Mouse (Mus musculus): ENCODE measurements around the gene Teddm1a. TPM values are rescaled to one million over a fixed set of nuclear protein-coding genes. Genes with fewer than 3 reads are reported as not detected.

The Teddm1a gene
- polyA plus RNA-seq (2014; fragmentation: Illumina TruSeq; extraction: RNeasy Lipid Tissue Mini Kit (QIAGEN cat#74804); ENCODE audit: low replicate concordance): not detected

GRCm38 (mm10) chr1:153891442-153891841, at the start of gene Teddm1a:
Gene Teddm1a, plus strand, starts transcription at chr1:153891742.

GRCm38 (mm10) chr1:153844042-153844441, 47.5 kb upstream of the Teddm1a start, which contains the start of gene Rgsl1:
Gene Rgsl1, minus strand, starts transcription at chr1:153844142.

GRCm38 (mm10) chr1:153874045-153874444, 17.5 kb upstream of the Teddm1a start, which contains the start of gene Teddm1b:
Gene Teddm1b, plus strand, starts transcription at chr1:153874345.

GRCm38 (mm10) chr1:153899731-153900380, 8.3 kb downstream of the Teddm1a start, which contains the start of the genes Glul and Teddm2:
Gene Glul, plus strand, starts transcription at chr1:153899944.
Gene Teddm2, minus strand, starts transcription at chr1:153900228.

Other genes with a start within 250 kb of the Teddm1a start
- not detected for gene Rgs8, start 238.7 kb upstream of the Teddm1a start, polyA plus RNA-seq (2014; fragmentation: Illumina TruSeq; extraction: RNeasy Lipid Tissue Mini Kit (QIAGEN cat#74804); ENCODE audit: low replicate concordance)
- gene Rgs16, start 151.4 kb upstream of the Teddm1a start, polyA plus RNA-seq (2014; fragmentation: Illumina TruSeq; extraction: RNeasy Lipid Tissue Mini Kit (QIAGEN cat#74804); ENCODE audit: low replicate concordance): not detected
- 148 TPM for gene Rnasel, start 142.3 kb upstream of the Teddm1a start, polyA plus RNA-seq (2014; fragmentation: Illumina TruSeq; extraction: RNeasy Lipid Tissue Mini Kit (QIAGEN cat#74804); ENCODE audit: low replicate concordance)
- gene Rgsl1, start 47.6 kb upstream of the Teddm1a start, polyA plus RNA-seq (2014; fragmentation: Illumina TruSeq; extraction: RNeasy Lipid Tissue Mini Kit (QIAGEN cat#74804); ENCODE audit: low replicate concordance): not detected
- not detected for gene Teddm1b, start 17.4 kb upstream of the Teddm1a start, polyA plus RNA-seq (2014; fragmentation: Illumina TruSeq; extraction: RNeasy Lipid Tissue Mini Kit (QIAGEN cat#74804); ENCODE audit: low replicate concordance)
- gene Glul, start 8.2 kb downstream of the Teddm1a start, polyA plus RNA-seq (2014; fragmentation: Illumina TruSeq; extraction: RNeasy Lipid Tissue Mini Kit (QIAGEN cat#74804); ENCODE audit: low replicate concordance): 36.3 TPM
- gene Teddm2, start 8.5 kb downstream of the Teddm1a start, polyA plus RNA-seq (2014; fragmentation: Illumina TruSeq; extraction: RNeasy Lipid Tissue Mini Kit (QIAGEN cat#74804); ENCODE audit: low replicate concordance): 0.19 TPM